22 mouse cellular contexts compared by ENCODE assay signal in genomic region chr3:148555324-148555723, GRCm38 (mm10).
"Had no signal": no experiment of that assay in that cellular context is flagged by ENCODE, and none has a peak within 500 bp of the region (broad histone marks: within the 10 kb centered on the region; RNA-seq: fewer than 3 reads in every experiment).

No protein-coding gene starts in this region.

- H3K27me3 ChIP-seq: heart, embryonic 13.5 days; heart, embryonic 15.5 days; hindbrain, embryonic 13.5 days; hindbrain, embryonic 15.5 days; liver, embryonic 13.5 days; liver, embryonic 15.5 days had no signal

- H3K9ac ChIP-seq: heart, embryonic 13.5 days; heart, embryonic 15.5 days; hindbrain, embryonic 13.5 days; hindbrain, embryonic 15.5 days; liver, embryonic 13.5 days; liver, embryonic 15.5 days had no signal

- H3K27ac ChIP-seq: heart, adult 2 months; heart, embryonic 13.5 days; heart, embryonic 15.5 days; hindbrain, embryonic 13.5 days; hindbrain, embryonic 15.5 days; layer of hippocampus, adult 2 months; left cerebral cortex, adult 2 months; liver, embryonic 13.5 days; liver, embryonic 15.5 days had no signal

- DNase-seq: gastrocnemius, postnatal 25 days; heart, adult 11 months; heart, adult 2 months; heart, postnatal 14 days; heart, postnatal 36 days; kidney, adult 11 months; kidney, adult 9 months; kidney, postnatal 10 days; kidney, postnatal 25 days; kidney, postnatal 4 days; liver; liver, embryonic 13.5 days had no signal

- H3K4me2 ChIP-seq: heart, embryonic 11.5 days; heart, embryonic 13.5 days; heart, embryonic 15.5 days; hindbrain, embryonic 13.5 days; hindbrain, embryonic 15.5 days; liver, embryonic 11.5 days; liver, embryonic 13.5 days; liver, embryonic 15.5 days had no signal

- H3K9me3 ChIP-seq: heart, embryonic 13.5 days; heart, embryonic 15.5 days; hindbrain, embryonic 13.5 days; hindbrain, embryonic 15.5 days; liver, embryonic 13.5 days; liver, embryonic 15.5 days had no signal

- H3K36me3 ChIP-seq: heart, embryonic 13.5 days; heart, embryonic 15.5 days; hindbrain, embryonic 13.5 days; hindbrain, embryonic 15.5 days; liver, embryonic 13.5 days; liver, embryonic 15.5 days had no signal

- H3K4me3 ChIP-seq: heart, adult 2 months; heart, embryonic 13.5 days; heart, embryonic 15.5 days; hindbrain, embryonic 13.5 days; hindbrain, embryonic 15.5 days; layer of hippocampus, adult 2 months; left cerebral cortex, adult 2 months; liver, embryonic 13.5 days; liver, embryonic 15.5 days had no signal

- H3K4me1 ChIP-seq: heart, embryonic 15.5 days; hindbrain, embryonic 13.5 days; hindbrain, embryonic 15.5 days; liver, embryonic 13.5 days; liver, embryonic 15.5 days had no signal

- ATAC-seq: intestine, embryonic 16.5 days had no signal
